In genomic region chr5:77259315-77259714, GRCm38 (mm10) we compare ENCODE assay signal across 37 mouse cellular contexts. TPM values are rescaled to one million over a fixed set of nuclear protein-coding genes. Genes with fewer than 3 reads are reported as not detected.
"Had no signal": no experiment of that assay in that cellular context is flagged by ENCODE, and none has a peak within 500 bp of the region (broad histone marks: within the 10 kb centered on the region; RNA-seq: fewer than 3 reads in every experiment).

No protein-coding gene starts in this region.

- H3K9me3 ChIP-seq: limb, embryonic 10.5 days; limb, embryonic 12.5 days; limb, embryonic 13.5 days; limb, embryonic 15.5 days; liver, embryonic 12.5 days; liver, embryonic 13.5 days; liver, embryonic 15.5 days; lung, embryonic 15.5 days; megakaryocyte, embryonic 14.5 days; midbrain, embryonic 10.5 days; midbrain, embryonic 12.5 days; midbrain, embryonic 13.5 days; midbrain, embryonic 15.5 days; neural tube, embryonic 12.5 days; neural tube, embryonic 13.5 days had no signal

- H3K36me3 ChIP-seq: limb, embryonic 10.5 days; limb, embryonic 12.5 days; limb, embryonic 13.5 days; limb, embryonic 15.5 days; liver, embryonic 12.5 days; liver, embryonic 13.5 days; liver, embryonic 15.5 days; lung, embryonic 15.5 days; midbrain, embryonic 10.5 days; midbrain, embryonic 12.5 days; midbrain, embryonic 13.5 days; midbrain, embryonic 15.5 days; neural tube, embryonic 12.5 days; neural tube, embryonic 13.5 days had no signal

- DNase-seq: left cerebral cortex, postnatal 4 days; liver; liver, embryonic 13.5 days; liver, postnatal 0 days; lung, adult 18-20 months; lung, adult 2 months; lung, embryonic 14.5 days; lung, postnatal 10 days; lung, postnatal 14 days; lung, postnatal 36 days; lung, postnatal 4 days; midbrain, embryonic 14.5 days had no signal

- H3K4me1 ChIP-seq: limb, embryonic 12.5 days; limb, embryonic 13.5 days; limb, embryonic 15.5 days; lung, embryonic 15.5 days; midbrain, embryonic 15.5 days; neural tube, embryonic 13.5 days had no signal

- H3K27me3 ChIP-seq: limb, embryonic 12.5 days; limb, embryonic 13.5 days; limb, embryonic 15.5 days; liver, embryonic 12.5 days; liver, embryonic 13.5 days; liver, embryonic 15.5 days; lung, embryonic 15.5 days; midbrain, embryonic 15.5 days; neural tube, embryonic 12.5 days had no signal

- H3K27ac ChIP-seq: limb, embryonic 10.5 days; limb, embryonic 12.5 days; limb, embryonic 13.5 days; limb, embryonic 15.5 days; liver, embryonic 12.5 days; liver, embryonic 13.5 days; liver, embryonic 14.5 days; liver, embryonic 15.5 days; lung, embryonic 15.5 days; macrophage; midbrain, embryonic 10.5 days; midbrain, embryonic 12.5 days; midbrain, embryonic 13.5 days; midbrain, embryonic 15.5 days; neural tube, embryonic 12.5 days; neural tube, embryonic 13.5 days had no signal

- H3K9ac ChIP-seq: limb, embryonic 12.5 days; limb, embryonic 13.5 days; limb, embryonic 15.5 days; liver, embryonic 12.5 days; liver, embryonic 13.5 days; liver, embryonic 14.5 days; liver, embryonic 15.5 days; liver, postnatal 0 days; lung, embryonic 14.5 days; lung, embryonic 15.5 days; midbrain, embryonic 12.5 days; midbrain, embryonic 13.5 days; midbrain, embryonic 15.5 days; neural tube, embryonic 12.5 days; neural tube, embryonic 13.5 days had no signal

- H3K4me3 ChIP-seq: limb, embryonic 10.5 days; limb, embryonic 12.5 days; limb, embryonic 13.5 days; limb, embryonic 15.5 days; liver, embryonic 12.5 days; liver, embryonic 13.5 days; liver, embryonic 15.5 days; lung, embryonic 15.5 days; megakaryocyte, embryonic 14.5 days; midbrain, embryonic 10.5 days; midbrain, embryonic 12.5 days; midbrain, embryonic 13.5 days; midbrain, embryonic 15.5 days; myocyte; neural tube, embryonic 12.5 days; neural tube, embryonic 13.5 days had no signal

RNA-seq across cellular contexts. Expression of gene Spink2, which starts 48.0 kb away (rescaled TPM):
- total RNA-seq: left cerebral cortex, postnatal 14 days; left cerebral cortex, postnatal 25 days; left cerebral cortex, postnatal 36 days; left cerebral cortex, postnatal 4 days; liver, adult 2 months; megakaryocyte-erythroid progenitor cell, adult 5-6 weeks; midbrain, postnatal 0 days; monocyte, adult 5-6 weeks had no signal
- polyA plus RNA-seq: liver, adult 2 months; liver, embryonic 12.5 days; liver, embryonic 16.5 days; liver, postnatal 0 days; macrophage; midbrain, embryonic 12.5 days; midbrain, embryonic 14.5 days; myocyte had no signal
